Mouse (Mus musculus) limb, embryonic 14.5 days (tissue): Measurements from ENCODE around the gene Plekhg2. TPM values are rescaled to one million over a fixed set of nuclear protein-coding genes. Genes with fewer than 3 reads are reported as not detected.

Source experiments
- ATAC-seq: fragments of 200-750 bp; cut with Nextera tagmentation; 2 replicates; pipeline ENCODE4 v1.8.0; 2017; ENCODE audit warnings: low read depth, moderate number of reproducible peaks, moderate TSS enrichment; ENCODE audit not compliant: low FRiP score
- DNase-seq: peaks from one replicate; pipeline ENCODE4 v3.0.0-alpha.2; 2015; ENCODE audit warnings: low spot score
- H3K27ac ChIP-seq: fragments of 300-500 bp; sonication (generic); replicated peaks from 2 replicates; pipeline ENCODE4 v1.5.1; 2014; ENCODE audit warnings: low read depth, mild to moderate bottlenecking, low read length, moderate library complexity, mixed read lengths
- H3K27me3 ChIP-seq: fragments of 300-500 bp; sonication (generic); 2 replicates; pipeline ENCODE4 v1.6.1; 2014; ENCODE audit warnings: low read length, mixed read lengths; ENCODE audit not compliant: control insufficient read depth, insufficient read depth
- H3K36me3 ChIP-seq: fragments of 300-500 bp; sonication (generic); 2 replicates; pipeline ENCODE4 v1.6.1; 2014; ENCODE audit warnings: mild to moderate bottlenecking, low read length, moderate library complexity, mixed read lengths; ENCODE audit not compliant: control insufficient read depth, insufficient read depth
- H3K4me1 ChIP-seq: fragments of 300-500 bp; sonication (generic); 2 replicates; pipeline ENCODE4 v1.6.1; 2014; ENCODE audit warnings: antibody characterized with exemption, low read length, mixed read lengths; ENCODE audit not compliant: control insufficient read depth, insufficient read depth
- H3K4me2 ChIP-seq: fragments of 300-500 bp; sonication (generic); replicated peaks from 2 replicates; pipeline ENCODE4 v1.6.1; 2014; ENCODE audit warnings: low read depth, mild to moderate bottlenecking, low read length, moderate library complexity; ENCODE audit not compliant: severe bottlenecking
- H3K4me3 ChIP-seq: fragments of 300-500 bp; sonication (generic); replicated peaks from 2 replicates; pipeline ENCODE4 v1.5.1; 2014; ENCODE audit warnings: low read length
- H3K9ac ChIP-seq: fragments of 300-500 bp; sonication (generic); 2 replicates; pipeline ENCODE4 v1.6.1; 2014; ENCODE audit warnings: mild to moderate bottlenecking, low read depth, low read length, moderate library complexity; ENCODE audit not compliant: severe bottlenecking
- H3K9me3 ChIP-seq: fragments of 300-500 bp; sonication (generic); 2 replicates; pipeline ENCODE4 v1.6.1; 2016; ENCODE audit warnings: low read length; ENCODE audit not compliant: control insufficient read depth
- POLR2A ChIP-seq: fragments of 200-500 bp; IDR thresholded peaks from 2 replicates; pipeline ENCODE4 v1.8.0; 2012; ENCODE audit warnings: inconsistent platforms, mild to moderate bottlenecking, moderate library complexity, borderline replicate concordance; ENCODE audit not compliant: insufficient read depth, insufficient read length; ENCODE audit errors: extremely low read depth
- WGBS: fragments of 180-500 bp; shearing (Covaris S2); extraction: QIAGEN DNeasy Blood & Tissue Kit; methylation state at CpG from one replicate; pipeline ENCODE4 v1.1.7; 2014; 5-methylcytosine and 5-hydroxymethylcytosine counted together
- polyA plus RNA-seq, 2 experiments: library from polyadenylated mRNA; depleted of rRNA in 1 of 2; stranded (reverse) in 1 of 2; unstranded in 1 of 2; fragments of >200 nt; fragmentation: Nextera tagmentation in 1 of 2; extraction: Ambion mirVana in 1 of 2; gene quantifications; 2 replicates each; pipeline versions ENCODE4 v1.2.1 to v1.2.3; 2012 to 2014

The Plekhg2 gene
- polyA plus RNA-seq, 2 experiments, result 59.0 to 67.3 TPM

DNA sequence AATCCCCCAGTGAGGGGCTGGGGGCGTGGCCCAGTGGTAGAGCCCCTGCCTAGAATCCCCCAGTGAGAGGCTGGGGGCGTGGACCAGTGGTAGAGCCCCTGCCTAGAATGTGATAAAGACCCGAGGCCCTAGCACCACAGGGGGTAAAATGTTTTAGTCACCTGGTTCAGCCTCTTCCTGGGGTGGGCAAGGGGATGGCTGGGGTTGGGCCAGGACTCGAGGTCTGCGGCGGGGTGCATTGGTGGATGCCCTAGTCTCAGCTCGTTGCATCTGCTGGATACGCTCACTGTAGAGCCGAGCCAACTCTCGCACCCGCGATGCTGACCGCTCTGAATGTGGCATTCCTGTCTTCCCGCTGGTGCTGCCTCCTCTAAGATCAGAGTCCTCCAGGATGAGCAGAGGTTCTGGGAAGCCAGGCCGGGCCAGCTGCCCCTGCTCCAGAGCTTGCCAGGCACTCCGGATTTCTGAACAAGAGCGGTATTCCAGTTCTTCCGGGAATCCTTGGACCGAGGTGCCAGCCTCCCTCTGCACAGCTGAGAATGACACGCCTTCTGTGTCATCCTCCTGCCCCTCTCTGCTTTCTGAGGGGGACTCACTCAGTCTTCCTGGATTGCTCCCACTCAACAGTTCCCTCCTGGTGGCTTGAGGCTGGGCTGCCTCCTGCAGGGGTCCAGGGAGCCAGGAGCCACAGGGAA is 10.6 kb downstream of the Plekhg2 start:
- H3K27ac ChIP-seq, result no peak overlapping the region

DNA sequence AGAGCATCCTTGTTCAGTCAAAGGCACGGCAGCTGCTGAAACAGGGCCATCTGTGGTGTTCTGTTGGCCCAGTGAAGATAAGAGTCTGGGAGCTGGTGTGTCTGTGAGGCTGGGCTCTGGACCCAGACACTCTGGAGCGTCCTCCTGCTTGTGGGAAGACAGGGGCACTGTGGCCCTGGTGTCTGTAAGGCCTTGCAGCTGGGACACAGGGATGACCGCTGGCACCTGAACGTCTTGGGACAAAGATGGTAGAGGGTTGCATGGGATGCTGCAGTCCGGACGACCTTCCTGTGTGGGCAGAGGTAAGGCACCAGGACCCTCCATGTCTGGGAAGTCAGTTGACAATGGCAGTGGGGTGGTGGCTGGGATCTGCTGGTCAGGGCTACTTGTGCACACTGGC is 12.1 kb downstream of the Plekhg2 start:
- Histone ChIP-seq H3K4me3 (no peak overlapping the region), H3K9ac (no peak overlapping the region), H3K27ac (no peak overlapping the region), H3K9me3 (no peaks in the 10 kb centered on the region), H3K36me3 (peaks cover 64% of the 10 kb centered on the region), H3K27me3 (no peaks in the 10 kb centered on the region), H3K4me2 (no peak overlapping the region), H3K4me1 (peaks cover 8% of the 10 kb centered on the region; the same call in 1 of the 2 replicates)
- TF ChIP-seq POLR2A, result no peak
- WGBS, result 92% methylated on average over 6 of the region's 6 CpGs
- DNase-seq (no peak), ATAC-seq (no peak)

More for the DNA sequence above, 10.6 kb downstream of the Plekhg2 start:
- Histone ChIP-seq H3K4me3 (no peak overlapping the region), H3K4me2 (no peak overlapping the region), H3K9me3 (no peaks in the 10 kb centered on the region), H3K9ac (no peak overlapping the region), H3K36me3 (peaks cover 72% of the 10 kb centered on the region), H3K4me1 (peaks cover 5% of the 10 kb centered on the region; the same call in 1 of the 2 replicates), H3K27me3 (no peaks in the 10 kb centered on the region)
- TF ChIP-seq POLR2A, result no peak
- DNase-seq (no peak), ATAC-seq (no peak)
- WGBS, result 99% methylated on average over 15 of the region's 20 CpGs

DNA sequence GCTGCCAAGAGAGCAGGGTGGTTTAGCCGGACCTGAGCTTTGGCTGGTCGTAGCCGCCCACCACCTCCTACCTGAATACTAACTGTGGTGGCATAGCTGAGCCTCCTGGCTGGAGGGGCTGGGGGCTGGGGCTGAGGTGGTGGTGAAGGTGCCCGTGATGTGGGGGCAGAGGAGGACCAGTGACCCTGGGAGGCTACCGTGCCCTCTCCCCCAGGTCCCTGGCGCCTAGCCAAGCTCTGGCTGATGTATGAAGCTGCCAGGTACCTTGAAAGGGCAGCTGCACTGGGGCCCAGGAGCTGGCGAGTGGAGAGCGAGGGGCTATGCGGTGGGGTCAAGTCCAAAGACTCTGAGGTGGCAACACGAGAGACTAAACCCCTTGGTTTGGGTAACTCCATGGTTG is 12.5 kb downstream of the Plekhg2 start:
- no peak for ATAC-seq
- no peak for TF ChIP-seq POLR2A
- Histone ChIP-seq H3K27me3 (no peaks in the 10 kb centered on the region), H3K4me1 (peaks cover 8% of the 10 kb centered on the region; the same call in 1 of the 2 replicates), H3K4me3 (no peak overlapping the region), H3K27ac (no peak overlapping the region), H3K9ac (no peak overlapping the region), H3K9me3 (no peaks in the 10 kb centered on the region), H3K36me3 (peaks cover 63% of the 10 kb centered on the region), H3K4me2 (no peak overlapping the region)
- DNase-seq, result no peak
- WGBS, result 91% methylated on average over 10 of the region's 10 CpGs

DNA sequence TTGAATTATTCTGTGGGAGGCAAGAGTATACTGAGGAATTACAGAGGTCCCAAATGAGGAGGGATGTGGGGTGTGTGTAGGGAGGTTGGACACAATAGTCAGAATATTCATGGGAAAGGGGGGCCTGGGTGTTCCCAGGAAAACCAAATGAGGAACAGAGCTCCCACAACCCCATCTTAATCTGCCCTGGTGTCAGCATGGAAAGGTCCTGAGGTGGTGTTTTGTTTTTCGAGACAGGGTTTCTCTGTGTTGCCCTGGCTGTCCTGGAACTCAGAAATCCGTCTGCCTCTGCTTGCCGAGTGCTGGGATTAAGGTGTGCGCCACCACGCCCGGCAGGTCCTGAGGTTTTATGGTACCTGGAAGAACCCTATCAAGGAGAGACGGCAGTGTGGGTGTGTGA is 14.0 kb downstream of the Plekhg2 start:
- 65% methylated on average over 7 of the region's 7 CpGs for WGBS
- H3K9me3 ChIP-seq, result no peaks in the 10 kb centered on the region
- H3K27me3 ChIP-seq, result no peaks in the 10 kb centered on the region
- H3K9ac ChIP-seq, result no peak overlapping the region
- no peak for ATAC-seq
- H3K27ac ChIP-seq, result no peak overlapping the region
- no peak for TF ChIP-seq POLR2A
- H3K4me3 ChIP-seq, result no peak overlapping the region
- H3K36me3 ChIP-seq, result peaks cover 62% of the 10 kb centered on the region
- DNase-seq, result no peak
- no peak overlapping the region for H3K4me2 ChIP-seq
- H3K4me1 ChIP-seq, result peaks cover 8% of the 10 kb centered on the region; the same call in 1 of the 2 replicates

- DNase-seq (peak; percentile 33), ATAC-seq (peak; percentile 2; the same call in 1 of the 2 replicates)
- no peak overlapping the region for H3K4me2 ChIP-seq
- H3K27me3 ChIP-seq, result no peaks in the 10 kb centered on the region
- no peak for TF ChIP-seq POLR2A
- peak overlapping the region; percentile 49; the same call in 1 of the 2 replicates for H3K27ac ChIP-seq
- no peaks in the 10 kb centered on the region for H3K9me3 ChIP-seq
- no peak overlapping the region for H3K4me3 ChIP-seq
- H3K9ac ChIP-seq, result no peak overlapping the region
- H3K36me3 ChIP-seq, result peaks cover 66% of the 10 kb centered on the region
- peaks cover 8% of the 10 kb centered on the region; the same call in 1 of the 2 replicates for H3K4me1 ChIP-seq
- WGBS, result 8% methylated on average over 5 of the region's 5 CpGs
Observed at GRCm38 (mm10) chr7:28357984-28358383, 14.4 kb downstream of the Plekhg2 start.
